Mouse (Mus musculus) CH12.LX (cell line): Measurements from ENCODE around the gene Ablim2. TPM values are rescaled to one million over a fixed set of nuclear protein-coding genes. Genes with fewer than 3 reads are reported as not detected.
A peak's percentile ranks its signal among the peaks of the same experiment; 100 is the strongest.

Experiments used
- DNase-seq: peaks from one replicate; pipeline ENCODE4 v3.0.0-alpha.2; 2013; ENCODE audit errors: extremely low read depth
- H3K27ac ChIP-seq: 2 replicates; pipeline ENCODE4 v1.5.1; 2012; ENCODE audit warnings: low read depth, mild to moderate bottlenecking, control low read depth, moderate library complexity; ENCODE audit not compliant: insufficient read depth
- H3K27me3 ChIP-seq: replicated peaks from 2 replicates; pipeline ENCODE3; 2012; ENCODE audit warnings: inconsistent platforms
- H3K36me3 ChIP-seq, 2 experiments: replicated peaks in 1 of 2; 2 replicates each; pipeline versions ENCODE3 to v1.6.1; 2012; ENCODE audit warnings: inconsistent platforms in 1 of 2, low read length in 1 of 2, mild to moderate bottlenecking in 1 of 2, mixed read lengths in 1 of 2, moderate library complexity in 1 of 2; ENCODE audit not compliant: control insufficient read depth in 1 of 2, insufficient read depth in 1 of 2
- H3K4me1 ChIP-seq, 2 experiments: 2 replicates each; pipeline ENCODE4 v1.6.1; 2012; ENCODE audit warnings: inconsistent platforms in 1 of 2, moderate library complexity in 1 of 2; ENCODE audit not compliant: insufficient read depth in 2 of 2, control insufficient read depth in 1 of 2
- H3K4me2 ChIP-seq: 2 replicates; pipeline ENCODE4 v1.6.1; 2012; ENCODE audit warnings: low read depth, mild to moderate bottlenecking, control low read depth; ENCODE audit not compliant: poor library complexity, insufficient read depth, severe bottlenecking
- H3K4me3 ChIP-seq, 3 experiments: fragments of 150-350 bp in 1 of 3; sonication (generic) in 1 of 3; replicated peaks in 1 of 3; 2 replicates each; pipeline versions ENCODE3 to v1.5.1; 2011 to 2012; ENCODE audit warnings: low read depth in 2 of 3, low read length in 2 of 3, mild to moderate bottlenecking in 2 of 3, moderate library complexity in 2 of 3, control low read depth in 1 of 3, improper control_type of control experiment in 1 of 3, inconsistent platforms in 1 of 3, mixed read lengths in 1 of 3; ENCODE audit not compliant: poor library complexity in 1 of 3
- H3K79me2 ChIP-seq: replicated peaks from 2 replicates; pipeline ENCODE4 v1.6.1; 2012; ENCODE audit warnings: mild to moderate bottlenecking, moderate library complexity; ENCODE audit not compliant: control insufficient read depth, poor library complexity, insufficient read depth, severe bottlenecking; ENCODE audit errors: extremely low read depth
- H3K9ac ChIP-seq: 2 replicates; pipeline ENCODE4 v1.6.1; 2012; ENCODE audit warnings: low read depth, mild to moderate bottlenecking, control low read depth, moderate library complexity; ENCODE audit not compliant: insufficient read depth
- H3K9me3 ChIP-seq: replicated peaks from 2 replicates; pipeline ENCODE3; 2012; ENCODE audit warnings: low read length, inconsistent platforms, mixed read lengths
- CHD1 ChIP-seq: IDR thresholded peaks from 2 replicates; pipeline ENCODE4 v1.6.1; 2012; ENCODE audit warnings: low read depth, low read length, improper control_type of control experiment, inconsistent platforms
- CHD2 ChIP-seq: IDR thresholded peaks from 2 replicates; pipeline ENCODE4 v1.6.1; 2011; ENCODE audit warnings: low read length, improper control_type of control experiment
- CTCF ChIP-seq, 2 experiments: IDR thresholded peaks in 1 of 2; conservative IDR thresholded peaks in 1 of 2; 2 replicates each; pipeline ENCODE4 v1.5.1; 2011 to 2012; ENCODE audit warnings: low read depth in 2 of 2, low read length in 2 of 2, improper control_type of control experiment in 1 of 2, inconsistent platforms in 1 of 2, mild to moderate bottlenecking in 1 of 2, moderate library complexity in 1 of 2
- E2F4 ChIP-seq: IDR thresholded peaks from 2 replicates; pipeline ENCODE4 v1.6.1; 2011; ENCODE audit warnings: low read depth, low read length, improper control_type of control experiment; ENCODE audit not compliant: insufficient replicate concordance
- ELF1 ChIP-seq: IDR thresholded peaks from 2 replicates; pipeline ENCODE4 v1.6.1; 2014; ENCODE audit warnings: low read depth, mild to moderate bottlenecking, inconsistent platforms, low read length, improper control_type of control experiment
- ETS1 ChIP-seq: conservative IDR thresholded peaks from 2 replicates; pipeline ENCODE4 v1.6.1; 2012; ENCODE audit warnings: low read depth, mild to moderate bottlenecking, inconsistent platforms, low read length, improper control_type of control experiment, moderate library complexity
- GABPA ChIP-seq: IDR thresholded peaks from 2 replicates; pipeline ENCODE4 v1.6.1; 2012; ENCODE audit warnings: low read depth, low read length, improper control_type of control experiment, inconsistent platforms; ENCODE audit not compliant: insufficient replicate concordance
- JUN ChIP-seq: IDR thresholded peaks from 2 replicates; pipeline ENCODE4 v1.6.1; 2011; ENCODE audit warnings: low read depth, mild to moderate bottlenecking, low read length, improper control_type of control experiment, moderate library complexity; ENCODE audit not compliant: insufficient read depth
- JUND ChIP-seq: conservative IDR thresholded peaks from 2 replicates; pipeline ENCODE4 v1.6.1; 2011; ENCODE audit warnings: low read depth, low read length, improper control_type of control experiment
- MAX ChIP-seq: IDR thresholded peaks from 2 replicates; pipeline ENCODE4 v1.6.1; 2011; ENCODE audit warnings: low read length, improper control_type of control experiment
- MAZ ChIP-seq: IDR thresholded peaks from 2 replicates; pipeline ENCODE4 v1.6.1; 2012; ENCODE audit warnings: low read depth, mild to moderate bottlenecking, inconsistent platforms, low read length, improper control_type of control experiment, moderate library complexity
- MEF2A ChIP-seq: IDR thresholded peaks from 2 replicates; pipeline ENCODE4 v1.6.1; 2014; ENCODE audit warnings: low read depth, mild to moderate bottlenecking, inconsistent platforms, low read length, improper control_type of control experiment, borderline replicate concordance
- NELFE ChIP-seq: IDR thresholded peaks from 2 replicates; pipeline ENCODE4 v1.6.1; 2011; ENCODE audit warnings: low read depth, low read length, improper control_type of control experiment
- NRF1 ChIP-seq: IDR thresholded peaks from 2 replicates; pipeline ENCODE4 v1.6.1; 2014; ENCODE audit warnings: low read depth, mild to moderate bottlenecking, inconsistent platforms, low read length, improper control_type of control experiment, moderate library complexity
- POLR2A ChIP-seq: IDR thresholded peaks from 2 replicates; pipeline ENCODE4 v1.6.1; 2011; ENCODE audit warnings: low read depth, mild to moderate bottlenecking, improper control_type of control experiment, low read length
- RAD21 ChIP-seq: IDR thresholded peaks from 2 replicates; pipeline ENCODE4 v1.6.1; 2011; ENCODE audit warnings: low read depth, mild to moderate bottlenecking, low read length, improper control_type of control experiment, moderate library complexity
- SIN3A ChIP-seq: IDR thresholded peaks from 2 replicates; pipeline ENCODE4 v1.6.1; 2012; ENCODE audit warnings: low read length, improper control_type of control experiment, inconsistent platforms
- SMC3 ChIP-seq: IDR thresholded peaks from 2 replicates; pipeline ENCODE4 v1.6.1; 2011; ENCODE audit warnings: low read depth, low read length, improper control_type of control experiment
- TBP ChIP-seq: conservative IDR thresholded peaks from 2 replicates; pipeline ENCODE4 v1.6.1; 2011; ENCODE audit warnings: low read depth, low read length, improper control_type of control experiment
- TCF12 ChIP-seq: IDR thresholded peaks from 2 replicates; pipeline ENCODE4 v1.6.1; 2014; ENCODE audit warnings: low read depth, mild to moderate bottlenecking, inconsistent platforms, low read length, improper control_type of control experiment
- UBTF ChIP-seq: IDR thresholded peaks from 2 replicates; pipeline ENCODE4 v1.6.1; 2012; ENCODE audit warnings: low read depth, mild to moderate bottlenecking, inconsistent platforms, low read length, improper control_type of control experiment, moderate library complexity
- USF2 ChIP-seq: conservative IDR thresholded peaks from 2 replicates; pipeline ENCODE4 v1.6.1; 2011; ENCODE audit warnings: low read depth, low read length, improper control_type of control experiment
- ZKSCAN1 ChIP-seq: IDR thresholded peaks from 2 replicates; pipeline ENCODE4 v1.6.1; 2012; ENCODE audit warnings: low read depth, inconsistent platforms, low read length, improper control_type of control experiment, borderline replicate concordance
- ZMIZ1 ChIP-seq: IDR thresholded peaks from 2 replicates; pipeline ENCODE4 v1.6.1; 2012; ENCODE audit warnings: low read depth, mild to moderate bottlenecking, inconsistent platforms, low read length, improper control_type of control experiment
- ZNF384 ChIP-seq: IDR thresholded peaks from 2 replicates; pipeline ENCODE4 v1.6.1; 2012; ENCODE audit warnings: low read depth, low read length, improper control_type of control experiment, inconsistent platforms
- dilution Hi-C: fragments of 300-500 bp; cut with MboI; formaldehyde crosslinking; loops from 2 replicates; pipeline ENCODE4 v1.14.3; 2020; ENCODE audit warnings: low sequenced_read_pairs; ENCODE audit not compliant: extremely low pct_unique_long_range_greater_than_20kb, extremely low pct_ligation_motif_present
- in situ Hi-C: fragments of 300-500 bp; cut with MboI; formaldehyde crosslinking; loops from 3 replicates; pipeline ENCODE4 v1.14.3; 2019; ENCODE audit warnings: low sequenced_read_pairs, low pct_ligation_motif_present, low pct_unique_long_range_greater_than_20kb, mixed read lengths
- polyA plus RNA-seq: library from polyadenylated mRNA; unstranded; fragments of >175 nt; gene quantifications from 2 replicates; pipeline ENCODE4 v1.2.1, GENCODE M21; 2012; ENCODE audit warnings: low read depth; ENCODE audit not compliant: insufficient read length
- total RNA-seq, 2 experiments: library from RNA; depleted of rRNA; stranded (reverse); fragments of 300-350 nt in 1 of 2; fragments of >200 nt in 1 of 2; gene quantifications; 2 replicates each; pipeline ENCODE4 v1.2.3; 2012 to 2014

Ablim2 gene
- total and polyA plus RNA-seq, 3 experiments: 4.4 to 12.2 (median 11.0) TPM

- dilution Hi-C loops (no loop called here), in situ Hi-C loops (loop anchor here (25.0 kb wide), 1 partner anchor 493 kb away; the partner anchor contains the start of gene Sorcs2)
- Histone ChIP-seq H3K9me3 (no peaks in the 10 kb centered on the region), H3K4me3 (no peak overlapping the region), H3K4me1 (peaks cover 22 to 27% of the 10 kb centered on the region in 2 experiments), H3K27ac (no peak overlapping the region), H3K36me3 (no peaks in the 10 kb centered on the region), H3K79me2 (no peaks in the 10 kb centered on the region), H3K27me3 (peaks cover 25% of the 10 kb centered on the region), H3K4me2 (peak overlapping the region; percentile 78), H3K9ac (no peak overlapping the region)
- DNase-seq: no peak
- no peak for TF ChIP-seq CHD1
- TF ChIP-seq GABPA: no peak
- no peak for TF ChIP-seq POLR2A
- TF ChIP-seq MEF2A: no peak
- TF ChIP-seq JUND: no peak
- no peak for TF ChIP-seq ZKSCAN1
- no peak for TF ChIP-seq SMC3
- no peak for TF ChIP-seq TBP
- no peak for TF ChIP-seq CTCF (conservative IDR thresholded peaks at IDR 0.05 in 1 of 2, IDR thresholded peaks at IDR 0.05 in 1 of 2; ENCODE audit: low read depth in 2 of 2, low read length in 2 of 2)
These were observed 136.8 kb downstream of the Ablim2 start for GRCm38 (mm10) chr5:35894295-35895047.

- in situ Hi-C loops: loop anchor here (25.0 kb wide), 1 partner anchor 491 kb away; the partner anchor contains the start of gene Sorcs2
- no peak overlapping the region for H3K9ac ChIP-seq
- TF ChIP-seq NELFE: no peak
- no peak for TF ChIP-seq E2F4
- TF ChIP-seq CTCF (conservative IDR thresholded peaks at IDR 0.05 in 1 of 2, IDR thresholded peaks at IDR 0.05 in 1 of 2; ENCODE audit: low read depth in 2 of 2, low read length in 2 of 2): no peak
- no peak for TF ChIP-seq TCF12
- no peak for TF ChIP-seq MAZ
- no peak for TF ChIP-seq JUN
- TF ChIP-seq ZNF384: no peak
- no peak for TF ChIP-seq MEF2A
- TF ChIP-seq ETS1: no peak
- no peak for TF ChIP-seq UBTF
- no peak for TF ChIP-seq ELF1
- no peak for TF ChIP-seq SIN3A
- TF ChIP-seq JUND: no peak
- no peak for TF ChIP-seq CHD2
- TF ChIP-seq USF2: no peak
- no peak for TF ChIP-seq RAD21
- TF ChIP-seq NRF1: no peak
- TF ChIP-seq SMC3: no peak
- no peak for TF ChIP-seq ZMIZ1
- TF ChIP-seq MAX: no peak
- H3K9me3 ChIP-seq: no peaks in the 10 kb centered on the region
- no peak for DNase-seq
- H3K4me2 ChIP-seq: no peak overlapping the region
- H3K27me3 ChIP-seq: peaks cover 23% of the 10 kb centered on the region
- dilution Hi-C loops: no loop called here
- H3K27ac ChIP-seq: no peak overlapping the region
- H3K4me1 ChIP-seq: peaks cover 25 to 40% of the 10 kb centered on the region in 2 experiments
- no peak overlapping the region for H3K4me3 ChIP-seq
- no peaks in the 10 kb centered on the region for H3K79me2 ChIP-seq
- H3K36me3 ChIP-seq: no peaks in the 10 kb centered on the region
These were observed 138.2 kb downstream of the Ablim2 start for GRCm38 (mm10) chr5:35895926-35896325.
